Mouse (Mus musculus) thymus, postnatal 0 days (tissue): ENCODE results near the gene Panx2. TPM values are rescaled to one million over a fixed set of nuclear protein-coding genes. Genes with fewer than 3 reads are reported as not detected.

Source experiments
- DNase-seq: peaks from one replicate; pipeline ENCODE4 v3.0.0-alpha.2; 2015; ENCODE audit warnings: low spot score
- polyA plus RNA-seq: library from polyadenylated mRNA; unstranded; fragments of >200 nt; fragmentation: Nextera tagmentation; extraction: Ambion mirVana; gene quantifications from 2 replicates; pipeline ENCODE4 v1.2.1, GENCODE M21; 2015

The Panx2 gene
- polyA plus RNA-seq, 1 experiment from 2014 or later: 0.04 TPM

- DNase-seq: peak; percentile 17
Observed at GRCm38 (mm10) chr15:89074613-89075477, 15.3 kb downstream of the Panx2 start, which contains the start of gene Trabd. Gene Trabd (plus strand): TSS chr15:89075124.

GRCm38 (mm10) chr15:89075478-89076147 lies 16.1 kb downstream of the Panx2 start:
- peak; percentile 90 for DNase-seq

GRCm38 (mm10) chr15:89076156-89076731 lies 16.7 kb downstream of the Panx2 start:
- peak; percentile 35 for DNase-seq

- DNase-seq: peak; percentile 76
Observed at GRCm38 (mm10) chr15:89078208-89078836, 18.8 kb downstream of the Panx2 start.

GRCm38 (mm10) chr15:89083906-89084305 lies 24.4 kb downstream of the Panx2 start:
- no peak for DNase-seq

GRCm38 (mm10) chr15:89084826-89085225 lies 25.3 kb downstream of the Panx2 start:
- DNase-seq: no peak

GRCm38 (mm10) chr15:89088607-89089247 lies 29.2 kb downstream of the Panx2 start, which contains the start of gene Selenoo:
Gene Selenoo (plus strand): TSS chr15:89089084.
- peak; percentile 83 for DNase-seq

GRCm38 (mm10) chr15:89089248-89090051 lies 29.9 kb downstream of the Panx2 start:
- DNase-seq: peak; percentile 19

GRCm38 (mm10) chr15:89090662-89091061 lies 31.1 kb downstream of the Panx2 start:
- DNase-seq: no peak

- no peak for DNase-seq
Observed at GRCm38 (mm10) chr15:89092181-89092580, 32.6 kb downstream of the Panx2 start.

GRCm38 (mm10) chr15:89097450-89097849 lies 37.9 kb downstream of the Panx2 start:
- DNase-seq: no peak

GRCm38 (mm10) chr15:89098616-89099015 lies 39.1 kb downstream of the Panx2 start:
- no peak for DNase-seq

- no peak for DNase-seq
Observed at GRCm38 (mm10) chr15:89100823-89101222, 41.3 kb downstream of the Panx2 start.

GRCm38 (mm10) chr15:89102646-89103045 lies 43.1 kb downstream of the Panx2 start:
- DNase-seq: no peak

- no peak for DNase-seq
Observed at GRCm38 (mm10) chr15:89103921-89104320, 44.4 kb downstream of the Panx2 start.

GRCm38 (mm10) chr15:89104425-89104824 lies 44.9 kb downstream of the Panx2 start:
- no peak for DNase-seq

- DNase-seq: no peak
Observed at GRCm38 (mm10) chr15:89106073-89106472, 46.5 kb downstream of the Panx2 start.

- DNase-seq: no peak
Observed at GRCm38 (mm10) chr15:89106976-89107375, 47.4 kb downstream of the Panx2 start.

GRCm38 (mm10) chr15:89110147-89110546 lies 50.6 kb downstream of the Panx2 start:
- DNase-seq: no peak

- no peak for DNase-seq
Observed at GRCm38 (mm10) chr15:89118007-89118406, 58.5 kb downstream of the Panx2 start.
